Mouse (Mus musculus): ENCODE data around the gene Alg10b. TPM values are rescaled to one million over a fixed set of nuclear protein-coding genes. Genes with fewer than 3 reads are reported as not detected.
A peak's percentile ranks its signal among the peaks of the same experiment; 100 is the strongest.

Gene Alg10b
- polyA plus RNA-seq, 1 experiment from 2014 or later: 12.5 TPM

- Histone ChIP-seq H3K9ac (replicated peaks; ENCODE audit: low read depth) (no peak overlapping the region), H3K4me3 (ENCODE audit: low read depth, low read length) (no peak overlapping the region), H3K36me3 (ENCODE audit: insufficient read depth, low read length) (no peaks in the 10 kb centered on the region), H3K9me3 (ENCODE audit: low read length) (no peaks in the 10 kb centered on the region), H3K27me3 (replicated peaks; ENCODE audit: insufficient read depth, low read length) (no peaks in the 10 kb centered on the region), H3K4me2 (replicated peaks; ENCODE audit: low read depth, low read length) (no peak overlapping the region), H3K27ac (ENCODE audit: low read length) (no peak overlapping the region), H3K4me1 (ENCODE audit: insufficient read depth, low read depth, low read length) (no peaks in the 10 kb centered on the region)
- ATAC-seq: no peak
- TF ChIP-seq EP300 (IDR thresholded peaks at IDR 0.05): no peak
- peak; percentile 89 for TF ChIP-seq CTCF (IDR thresholded peaks at IDR 0.05)
- peak; percentile 43 for DNase-seq (ENCODE audit: low spot score)
- WGBS: 11% methylated on average over 6 of the region's 6 CpGs
Observed at GRCm38 (mm10) chr15:90214913-90215312, 9.2 kb upstream of the Alg10b start.

GRCm38 (mm10) chr15:90225058-90225575 is 1.0 kb downstream of the Alg10b start:
- Histone ChIP-seq H3K9ac (replicated peaks; ENCODE audit: low read depth) (0 out of 2 replicates have a peak overlapping the region, but pooled peaks have one; percentile 73), H3K4me2 (replicated peaks; ENCODE audit: low read depth, low read length) (peak overlapping the region; percentile 83), H3K27ac (ENCODE audit: low read length) (peak overlapping the region; percentile 77; the same call in 1 of the 2 replicates), H3K4me1 (ENCODE audit: insufficient read depth, low read depth, low read length) (no peaks in the 10 kb centered on the region; the same call in 1 of the 2 replicates), H3K27me3 (replicated peaks; ENCODE audit: insufficient read depth, low read length) (no peaks in the 10 kb centered on the region), H3K4me3 (ENCODE audit: low read depth, low read length) (peak overlapping the region; percentile 56), H3K9me3 (ENCODE audit: low read length) (no peaks in the 10 kb centered on the region), H3K36me3 (ENCODE audit: insufficient read depth, low read length) (0 out of 2 replicates have a peak, but pooled peaks cover 12% of the 10 kb centered on the region)
- ATAC-seq: no peak
- peak; percentile 68 for DNase-seq (ENCODE audit: low spot score)
- WGBS: 62% methylated on average over 4 of the region's 4 CpGs
- TF ChIP-seq EP300 (IDR thresholded peaks at IDR 0.05): no peak
- peak; percentile 61 for TF ChIP-seq CTCF (IDR thresholded peaks at IDR 0.05)

GRCm38 (mm10) chr15:90237657-90238056 is 13.5 kb downstream of the Alg10b start:
- WGBS: 33% methylated on average over 2 of the region's 2 CpGs
- H3K27me3 ChIP-seq (replicated peaks; ENCODE audit: insufficient read depth, low read length): no peaks in the 10 kb centered on the region
- peak; percentile 68 for DNase-seq (ENCODE audit: low spot score)

GRCm38 (mm10) chr15:90244081-90244480 is 20.0 kb downstream of the Alg10b start:
- no peak overlapping the region for H3K27ac ChIP-seq (ENCODE audit: low read length)
- no peak overlapping the region for H3K4me3 ChIP-seq (ENCODE audit: low read depth, low read length)
- H3K9me3 ChIP-seq (ENCODE audit: low read length): no peaks in the 10 kb centered on the region
- WGBS: 87% methylated on average over 5 of the region's 5 CpGs
- H3K9ac ChIP-seq (replicated peaks; ENCODE audit: low read depth): no peak overlapping the region
- no peak for TF ChIP-seq EP300 (IDR thresholded peaks at IDR 0.05)
- no peak for TF ChIP-seq CTCF (IDR thresholded peaks at IDR 0.05)
- ATAC-seq: no peak
- H3K4me1 ChIP-seq (ENCODE audit: insufficient read depth, low read depth, low read length): no peaks in the 10 kb centered on the region
- H3K4me2 ChIP-seq (replicated peaks; ENCODE audit: low read depth, low read length): no peak overlapping the region
- DNase-seq (ENCODE audit: low spot score): no peak
- H3K36me3 ChIP-seq (ENCODE audit: insufficient read depth, low read length): no peaks in the 10 kb centered on the region
- H3K27me3 ChIP-seq (replicated peaks; ENCODE audit: insufficient read depth, low read length): no peaks in the 10 kb centered on the region

More at GRCm38 (mm10) chr15:90237657-90238056, 13.5 kb downstream of the Alg10b start:
- Histone ChIP-seq H3K9me3 (ENCODE audit: low read length) (no peaks in the 10 kb centered on the region), H3K4me3 (ENCODE audit: low read depth, low read length) (no peak overlapping the region), H3K36me3 (ENCODE audit: insufficient read depth, low read length) (no peaks in the 10 kb centered on the region), H3K9ac (replicated peaks; ENCODE audit: low read depth) (no peak overlapping the region), H3K27ac (ENCODE audit: low read length) (no peak overlapping the region), H3K4me1 (ENCODE audit: insufficient read depth, low read depth, low read length) (no peaks in the 10 kb centered on the region), H3K4me2 (replicated peaks; ENCODE audit: low read depth, low read length) (no peak overlapping the region)
- TF ChIP-seq EP300 (IDR thresholded peaks at IDR 0.05) (no peak), CTCF (IDR thresholded peaks at IDR 0.05) (peak; percentile 70)
- ATAC-seq: no peak

- Histone ChIP-seq H3K27me3 (replicated peaks; ENCODE audit: insufficient read depth, low read length) (no peaks in the 10 kb centered on the region), H3K27ac (ENCODE audit: low read length) (no peak overlapping the region), H3K4me3 (ENCODE audit: low read depth, low read length) (no peak overlapping the region), H3K9ac (replicated peaks; ENCODE audit: low read depth) (no peak overlapping the region), H3K4me2 (replicated peaks; ENCODE audit: low read depth, low read length) (no peak overlapping the region), H3K36me3 (ENCODE audit: insufficient read depth, low read length) (no peaks in the 10 kb centered on the region), H3K9me3 (ENCODE audit: low read length) (no peaks in the 10 kb centered on the region), H3K4me1 (ENCODE audit: insufficient read depth, low read depth, low read length) (no peaks in the 10 kb centered on the region)
- peak; percentile 95 for TF ChIP-seq CTCF (IDR thresholded peaks at IDR 0.05)
- no peak for TF ChIP-seq EP300 (IDR thresholded peaks at IDR 0.05)
- DNase-seq (ENCODE audit: low spot score) (peak; percentile 62), ATAC-seq (no peak)
- 41% methylated on average over 3 of the region's 3 CpGs for WGBS
Observed at GRCm38 (mm10) chr15:90249694-90250093, 25.6 kb downstream of the Alg10b start.

GRCm38 (mm10) chr15:90282876-90283275 is 58.8 kb downstream of the Alg10b start:
- no peaks in the 10 kb centered on the region for H3K27me3 ChIP-seq (replicated peaks; ENCODE audit: insufficient read depth, low read length)
- no peak overlapping the region for H3K4me2 ChIP-seq (replicated peaks; ENCODE audit: low read depth, low read length)
- H3K4me1 ChIP-seq (ENCODE audit: insufficient read depth, low read depth, low read length): no peaks in the 10 kb centered on the region
- H3K4me3 ChIP-seq (ENCODE audit: low read depth, low read length): no peak overlapping the region
- ATAC-seq: no peak
- DNase-seq (ENCODE audit: low spot score): no peak
- H3K27ac ChIP-seq (ENCODE audit: low read length): no peak overlapping the region
- H3K9me3 ChIP-seq (ENCODE audit: low read length): no peaks in the 10 kb centered on the region
- no peaks in the 10 kb centered on the region for H3K36me3 ChIP-seq (ENCODE audit: insufficient read depth, low read length)
- TF ChIP-seq CTCF (IDR thresholded peaks at IDR 0.05) (no peak), EP300 (IDR thresholded peaks at IDR 0.05) (no peak)
- 89% methylated on average over 7 of the region's 7 CpGs for WGBS
- H3K9ac ChIP-seq (replicated peaks; ENCODE audit: low read depth): no peak overlapping the region

Small RNAs within 50 kb of the gene (microRNA-seq; reads per million reads assigned to microRNA genes)
- not detected for gene Mir7648

Measured in lung, postnatal 0 days (tissue).